Mouse (Mus musculus): ENCODE results near the gene Zkscan1.

DNA sequence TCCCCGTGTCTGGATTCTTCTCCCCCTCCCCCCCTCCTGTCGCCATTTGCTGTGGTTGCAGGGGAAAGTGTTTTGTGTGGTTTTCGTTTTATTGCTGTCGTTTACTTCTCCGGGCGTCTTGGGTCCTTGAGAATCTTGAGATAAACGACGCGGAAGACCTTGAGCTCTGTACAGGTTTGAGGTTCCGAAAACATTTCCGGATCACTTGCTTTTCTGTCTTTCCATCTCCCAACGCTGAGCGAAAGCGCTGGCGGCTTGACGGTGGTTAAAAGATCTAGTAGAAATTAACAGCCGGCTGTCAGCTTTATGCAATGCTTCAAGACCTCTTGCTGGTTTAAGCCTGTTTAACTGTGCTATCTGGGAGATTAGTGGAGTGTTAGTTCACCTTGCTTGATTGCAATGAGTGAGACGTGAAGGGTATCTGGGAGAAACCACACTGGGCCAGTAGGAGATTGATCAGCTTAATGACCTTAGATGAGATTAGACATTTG, 582 bp downstream of the Zkscan1 start:
- no peak for TF ChIP-seq POLR2A (IDR thresholded peaks at IDR 0.05; ENCODE audit: borderline replicate concordance, extremely low read depth, insufficient read depth, insufficient read length, poor library complexity, severe bottlenecking)
- TF ChIP-seq CTCF (IDR thresholded peaks at IDR 0.05; ENCODE audit: borderline replicate concordance, extremely low read depth, insufficient read depth, insufficient read length): no peak

All from brain, embryonic 14.5 days (tissue).